ENCODE assay signal across 8 mouse cellular contexts in the genomic region with DNA sequence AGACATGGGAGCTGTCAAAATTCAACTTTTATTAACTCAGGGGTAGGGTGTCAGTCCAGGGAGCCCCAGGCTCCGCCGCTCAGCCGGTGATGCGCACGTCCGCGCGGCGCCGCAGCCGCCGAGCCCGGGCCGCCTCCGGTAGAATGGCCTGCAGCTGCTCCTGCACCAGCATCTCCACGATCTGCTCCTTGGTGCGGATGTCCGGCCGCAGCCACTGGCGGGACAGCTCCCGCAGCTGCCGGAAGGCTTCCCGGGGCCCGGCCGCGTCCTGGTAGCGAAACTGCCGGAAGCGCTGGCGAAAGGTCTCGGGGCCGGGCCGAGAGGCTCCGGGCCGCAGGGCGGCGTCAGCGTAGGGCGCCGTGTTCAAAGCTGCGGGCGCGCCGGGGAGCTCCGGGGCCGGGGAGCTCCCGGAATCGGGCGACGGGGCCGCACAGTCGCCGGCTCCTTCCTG. TPM values are rescaled to one million over a fixed set of nuclear protein-coding genes. Genes with fewer than 3 reads are reported as not detected.
DNase-seq lines count a peak whose midpoint lies in the region; ATAC-seq and TF ChIP-seq lines count a peak whose summit lies in the region.

No protein-coding gene starts in this region.

- TF ChIP-seq POLR2A in testis, adult 2 months (IDR thresholded peaks at IDR 0.05; ENCODE audit: control insufficient read depth, low read depth, low read length), result no peak

- H3K4me2 ChIP-seq in embryonic facial prominence, embryonic 14.5 days (ENCODE audit: low read depth, low read length), result peak overlapping the region; percentile 92
- peak overlapping the region; percentile 84 for H3K4me2 ChIP-seq in liver, embryonic 11.5 days
- peak overlapping the region; percentile 77 for H3K4me2 ChIP-seq in midbrain, postnatal 0 days (ENCODE audit: low read depth, low read length, poor library complexity, severe bottlenecking)

- peak overlapping the region; percentile 89 for H3K4me3 ChIP-seq in embryonic facial prominence, embryonic 14.5 days (ENCODE audit: low read depth, low read length)
- peak overlapping the region; percentile 96 for H3K4me3 ChIP-seq in liver, embryonic 11.5 days (ENCODE audit: low read depth, low read length)
- H3K4me3 ChIP-seq in midbrain, postnatal 0 days (ENCODE audit: low read depth, low read length), result peak overlapping the region; percentile 89
- peak overlapping the region; percentile 96 for H3K4me3 ChIP-seq in testis, adult 2 months (ENCODE audit: control insufficient read depth, low read depth, low read length)

- WGBS in embryonic facial prominence, embryonic 14.5 days, result 0% methylated on average over 33 of the region's 53 CpGs
- WGBS in liver, embryonic 11.5 days, result under 1% methylated on average over 53 of the region's 53 CpGs
- under 1% methylated on average over 53 of the region's 53 CpGs for WGBS in midbrain, postnatal 0 days

- no peaks in the 10 kb centered on the region for H3K9me3 ChIP-seq in embryonic facial prominence, embryonic 14.5 days (ENCODE audit: control insufficient read depth, low read length)
- H3K9me3 ChIP-seq in liver, embryonic 11.5 days (ENCODE audit: control insufficient read depth, low read length), result no peaks in the 10 kb centered on the region
- H3K9me3 ChIP-seq in midbrain, postnatal 0 days (ENCODE audit: low read length), result no peaks in the 10 kb centered on the region

- 0 out of 2 replicates have a peak, but pooled peaks cover 5% of the 10 kb centered on the region for H3K4me1 ChIP-seq in embryonic facial prominence, embryonic 14.5 days (ENCODE audit: control insufficient read depth, insufficient read depth, low read length)
- peaks cover 4% of the 10 kb centered on the region; the same call in 1 of the 2 replicates for H3K4me1 ChIP-seq in liver, embryonic 11.5 days (replicated peaks; ENCODE audit: control insufficient read depth, insufficient read depth, low read length)
- no peaks in the 10 kb centered on the region for H3K4me1 ChIP-seq in midbrain, postnatal 0 days (ENCODE audit: insufficient read depth, low read length)
- H3K4me1 ChIP-seq in testis, adult 2 months (ENCODE audit: control insufficient read depth, insufficient read depth, low read length), result peaks cover 2% of the 10 kb centered on the region; the same call in 1 of the 2 replicates

- peak overlapping the region; percentile 91 for H3K9ac ChIP-seq in embryonic facial prominence, embryonic 14.5 days (ENCODE audit: low read depth, low read length)
- H3K9ac ChIP-seq in liver, embryonic 11.5 days (ENCODE audit: low read depth, low read length), result peak overlapping the region; percentile 98
- peak overlapping the region; percentile 93 for H3K9ac ChIP-seq in midbrain, postnatal 0 days (replicated peaks; ENCODE audit: low read length, poor library complexity, severe bottlenecking)

- peaks cover 16% of the 10 kb centered on the region; the same call in 1 of the 2 replicates for H3K36me3 ChIP-seq in embryonic facial prominence, embryonic 14.5 days (ENCODE audit: control insufficient read depth, insufficient read depth, low read length)
- peaks cover 2% of the 10 kb centered on the region; the same call in 1 of the 2 replicates for H3K36me3 ChIP-seq in liver, embryonic 11.5 days (ENCODE audit: control insufficient read depth, insufficient read depth, low read length)
- no peaks in the 10 kb centered on the region for H3K36me3 ChIP-seq in midbrain, postnatal 0 days (ENCODE audit: insufficient read depth, low read length)
- no peaks in the 10 kb centered on the region for H3K36me3 ChIP-seq in testis, adult 2 months (ENCODE audit: control insufficient read depth, insufficient read depth, low read length)

- no peak for TF ChIP-seq CTCF in midbrain, postnatal 0 days (IDR thresholded peaks at IDR 0.05)
- no peak for TF ChIP-seq CTCF in testis, adult 2 months (IDR thresholded peaks at IDR 0.05; ENCODE audit: control insufficient read depth, insufficient read depth, insufficient replicate concordance, low read depth, low read length)

- DNase-seq in A20 (ENCODE audit: low read depth, low spot score), result peak; percentile 81
- DNase-seq in adrenal gland, adult 2 months, result peak; percentile 84
- DNase-seq in embryonic facial prominence, embryonic 14.5 days (ENCODE audit: low spot score), result peak; percentile 52
- peak; percentile 66 to 71 for DNase-seq in heart, adult 9 months (ENCODE audit: low spot score in 2 of 2)
- peak; percentile 52 to 68 for DNase-seq in kidney, adult 8-10 months
- DNase-seq in liver, embryonic 11.5 days (ENCODE audit: low spot score), result no peak
- peak; percentile 17 for DNase-seq in midbrain, postnatal 0 days (ENCODE audit: low spot score)

- H3K27ac ChIP-seq in embryonic facial prominence, embryonic 14.5 days (replicated peaks; ENCODE audit: low read depth, low read length), result peak overlapping the region; percentile 96
- H3K27ac ChIP-seq in liver, embryonic 11.5 days (ENCODE audit: low read depth, low read length), result peak overlapping the region; percentile 98
- peak overlapping the region; percentile 97 for H3K27ac ChIP-seq in midbrain, postnatal 0 days (ENCODE audit: low read depth, low read length)
- H3K27ac ChIP-seq in testis, adult 2 months (ENCODE audit: control insufficient read depth, insufficient read depth, low read depth, low read length), result peak overlapping the region; percentile 99

- H3K27me3 ChIP-seq in embryonic facial prominence, embryonic 14.5 days (replicated peaks; ENCODE audit: control insufficient read depth, insufficient read depth, low read length), result no peaks in the 10 kb centered on the region
- no peaks in the 10 kb centered on the region for H3K27me3 ChIP-seq in liver, embryonic 11.5 days (replicated peaks; ENCODE audit: control insufficient read depth, insufficient read depth, low read length)
- no peaks in the 10 kb centered on the region for H3K27me3 ChIP-seq in midbrain, postnatal 0 days (ENCODE audit: insufficient read depth, low read length)
- no peaks in the 10 kb centered on the region for H3K27me3 ChIP-seq in testis, adult 2 months (ENCODE audit: control insufficient read depth, insufficient read depth, low read length)

- peak; percentile 70 for ATAC-seq in embryonic facial prominence, embryonic 14.5 days (ENCODE audit: low read depth)
- ATAC-seq in liver, embryonic 11.5 days (replicated peaks; ENCODE audit: low FRiP score), result peak; percentile 72
- peak; percentile 70 for ATAC-seq in midbrain, postnatal 0 days (ENCODE audit: low FRiP score)

RNA-seq across cellular contexts. Expression of gene Cnbd2, which starts 0.2 kb away (rescaled TPM):
- 1 to 10 TPM; 1.7 to 2.2 TPM for total RNA-seq in adrenal gland, adult 2 months (2021)
- 0.59 and 0.65 TPM in 2 replicates for polyA plus RNA-seq in adrenal gland, adult 2 months (2012; rRNA removed)
- 3.8 and 3.9 TPM in 2 replicates for polyA plus RNA-seq in embryonic facial prominence, embryonic 14.5 days (2014; fragmentation: Nextera tagmentation; extraction: Ambion mirVana)
- polyA plus RNA-seq in liver, embryonic 11.5 days (2014; fragmentation: Nextera tagmentation; extraction: Ambion mirVana), result 2.6 and 2.9 TPM in 2 replicates
- total RNA-seq in midbrain, postnatal 0 days (2014; rRNA removed), result 3.2 and 3.3 TPM in 2 replicates
- 8.9 and 10.0 TPM in 2 replicates for polyA plus RNA-seq in midbrain, postnatal 0 days (2015; fragmentation: Nextera tagmentation; extraction: Ambion mirVana)
- polyA plus RNA-seq in testis, adult 2 months (2012; rRNA removed), result 94.5 and 95.7 TPM in 2 replicates

RNA-seq across cellular contexts. Expression of gene Scand1, which starts 0.6 kb away (rescaled TPM):
- total RNA-seq in adrenal gland, adult 2 months (2021), result 100 to 1,000 TPM; 106 to 129 TPM
- 580 and 627 TPM in 2 replicates for polyA plus RNA-seq in adrenal gland, adult 2 months (2012; rRNA removed)
- 59.8 and 65.1 TPM in 2 replicates for polyA plus RNA-seq in embryonic facial prominence, embryonic 14.5 days (2014; fragmentation: Nextera tagmentation; extraction: Ambion mirVana)
- polyA plus RNA-seq in liver, embryonic 11.5 days (2014; fragmentation: Nextera tagmentation; extraction: Ambion mirVana), result 58.9 and 63.6 TPM in 2 replicates
- 268 and 307 TPM in 2 replicates for total RNA-seq in midbrain, postnatal 0 days (2014; rRNA removed)
- polyA plus RNA-seq in midbrain, postnatal 0 days (2015; fragmentation: Nextera tagmentation; extraction: Ambion mirVana), result 132 and 145 TPM in 2 replicates
- polyA plus RNA-seq in testis, adult 2 months (2012; rRNA removed), result 212 and 340 TPM in 2 replicates
